Mouse (Mus musculus): ENCODE results near the gene Glipr1. TPM values are rescaled to one million over a fixed set of nuclear protein-coding genes. Genes with fewer than 3 reads are reported as not detected.

Gene Glipr1
- polyA plus RNA-seq (2014; fragmentation: Illumina TruSeq; extraction: RNeasy Lipid Tissue Mini Kit (QIAGEN cat#74804); ENCODE audit: low read depth, low replicate concordance): 4.7 TPM

GRCm38 (mm10) chr10:112002544-112003215 lies at the start of gene Glipr1:
Gene Glipr1 (minus strand): TSS chr10:112002631.

GRCm38 (mm10) chr10:111972542-111973361 lies 29.7 kb downstream of the Glipr1 start, which contains the start of gene Krr1:
Gene Krr1 (plus strand): TSS chr10:111972664.

Other genes with a start within 250 kb of the Glipr1 start
- 48.1 TPM for gene Krr1, start 30.0 kb downstream of the Glipr1 start, polyA plus RNA-seq (2014; fragmentation: Illumina TruSeq; extraction: RNeasy Lipid Tissue Mini Kit (QIAGEN cat#74804); ENCODE audit: low read depth, low replicate concordance)
- not detected for gene Glipr1l1, start 57.6 kb upstream of the Glipr1 start, polyA plus RNA-seq (2014; fragmentation: Illumina TruSeq; extraction: RNeasy Lipid Tissue Mini Kit (QIAGEN cat#74804); ENCODE audit: low read depth, low replicate concordance)
- not detected for gene Glipr1l2, start 80.7 kb upstream of the Glipr1 start, polyA plus RNA-seq (2014; fragmentation: Illumina TruSeq; extraction: RNeasy Lipid Tissue Mini Kit (QIAGEN cat#74804); ENCODE audit: low read depth, low replicate concordance)
- not detected for gene Glipr1l3, start 157.7 kb upstream of the Glipr1 start, polyA plus RNA-seq (2014; fragmentation: Illumina TruSeq; extraction: RNeasy Lipid Tissue Mini Kit (QIAGEN cat#74804); ENCODE audit: low read depth, low replicate concordance)
- gene Caps2, start 161.0 kb upstream of the Glipr1 start, polyA plus RNA-seq (2014; fragmentation: Illumina TruSeq; extraction: RNeasy Lipid Tissue Mini Kit (QIAGEN cat#74804); ENCODE audit: low read depth, low replicate concordance): 0.81 TPM

Data from kidney, adult 10 weeks (tissue).